Mouse (Mus musculus) lung, postnatal 36 days (tissue): ENCODE data around the gene Wnt10b.
"Not testable (repeated sequence)": the region's sequence is repeated elsewhere in the genome, so short reads cannot be mapped to it uniquely, and the experiment has no call there.

Experiments
- DNase-seq: peaks from one replicate; pipeline ENCODE4 v3.0.0; 2022; ENCODE audit warnings: mixed read lengths

Gene Wnt10b

GRCm38 (mm10) chr15:98777762-98778161 lies at the start of gene Wnt10b:
TSS of gene Wnt10b (minus strand) at chr15:98778150.
- DNase-seq: no peak

DNA sequence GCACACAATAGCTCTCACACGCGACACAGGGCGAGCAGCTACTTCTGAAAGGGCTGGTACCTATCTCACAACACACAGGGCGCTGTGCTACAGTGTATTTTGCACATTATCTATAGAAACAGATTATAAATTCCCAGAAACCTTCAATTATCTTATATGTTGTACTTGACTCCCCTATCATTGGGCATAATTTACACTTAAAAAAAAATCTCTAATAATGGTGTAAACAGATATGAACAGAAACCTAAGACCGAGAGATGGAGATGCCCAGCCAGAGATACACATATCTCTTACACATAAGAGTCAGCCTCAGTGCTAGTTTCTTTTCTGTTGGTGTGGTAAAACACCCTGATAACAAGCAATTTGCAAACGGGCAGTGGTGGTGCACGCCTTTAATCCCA lies 49.7 kb upstream of the Wnt10b start:
- DNase-seq: no peak

- DNase-seq: peak; percentile 31
Measured at GRCm38 (mm10) chr15:98823434-98823833, 45.5 kb upstream of the Wnt10b start.

GRCm38 (mm10) chr15:98822147-98822546 lies 44.2 kb upstream of the Wnt10b start:
- DNase-seq: no peak

- peak; percentile 38 for DNase-seq
Measured at GRCm38 (mm10) chr15:98821403-98821802, 43.5 kb upstream of the Wnt10b start.

- DNase-seq: no peak
Measured at GRCm38 (mm10) chr15:98820937-98821336, 43.0 kb upstream of the Wnt10b start.

- no peak for DNase-seq
Measured at GRCm38 (mm10) chr15:98818171-98818570, 40.2 kb upstream of the Wnt10b start.

DNA sequence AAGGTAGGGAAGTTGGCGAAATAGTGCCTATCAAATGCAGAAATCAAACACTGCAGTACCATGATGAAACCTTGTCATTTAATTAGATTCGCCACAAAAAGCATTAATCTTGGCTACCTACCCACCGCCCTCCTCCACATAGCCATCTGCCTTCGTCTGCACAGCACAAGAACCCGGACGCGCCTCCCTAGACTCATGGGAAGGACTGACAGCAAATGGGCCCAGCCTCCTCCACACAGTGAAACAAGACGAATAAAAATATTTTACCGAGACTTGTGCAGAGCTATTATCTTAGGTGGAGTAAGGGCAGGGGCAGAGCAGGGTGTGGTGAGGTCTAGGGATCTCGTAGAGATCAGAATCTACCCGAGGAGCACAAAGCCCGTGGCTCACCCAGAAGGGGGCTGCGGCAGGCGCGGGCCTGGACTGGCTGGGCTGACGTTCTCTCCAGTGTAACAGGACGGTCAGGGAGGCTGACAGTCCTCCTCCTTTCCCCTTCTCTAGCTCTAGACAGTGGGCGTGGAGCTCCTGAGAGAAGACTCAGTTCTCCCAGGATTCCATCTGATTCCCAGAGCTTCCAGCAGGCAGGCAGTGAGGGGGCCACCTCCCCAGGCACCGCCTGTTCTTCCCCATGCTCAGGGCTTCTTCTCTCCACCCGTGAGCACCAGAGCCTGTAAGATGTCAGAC lies 34.9 kb upstream of the Wnt10b start:
- no peak for DNase-seq

- not testable (repeated sequence) for DNase-seq
Measured at GRCm38 (mm10) chr15:98810212-98810611, 32.3 kb upstream of the Wnt10b start.

DNA sequence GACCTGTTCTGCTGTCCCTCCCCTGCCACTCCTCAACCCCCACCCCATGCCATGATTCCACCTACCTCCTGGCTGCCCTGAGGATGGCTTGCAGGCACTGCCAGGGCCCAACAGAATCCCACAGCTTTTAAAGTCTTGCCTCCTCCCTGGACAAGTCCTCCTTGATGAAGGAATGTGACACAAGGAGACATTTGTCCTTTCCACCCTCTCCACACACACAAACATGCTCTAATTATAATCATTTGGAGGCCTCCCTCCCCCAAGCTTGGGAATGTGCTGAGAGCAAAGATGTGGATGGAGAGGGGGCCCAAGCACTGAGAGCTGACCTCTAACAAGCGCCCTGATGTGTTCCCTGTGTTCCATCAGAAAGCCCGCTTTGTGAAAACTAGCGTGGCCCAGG lies 31.4 kb upstream of the Wnt10b start, which contains the start of gene Ddn:
Ddn (minus strand) TSS at position 101 of the 400 bp plus-strand sequence.
- no peak for DNase-seq

DNA sequence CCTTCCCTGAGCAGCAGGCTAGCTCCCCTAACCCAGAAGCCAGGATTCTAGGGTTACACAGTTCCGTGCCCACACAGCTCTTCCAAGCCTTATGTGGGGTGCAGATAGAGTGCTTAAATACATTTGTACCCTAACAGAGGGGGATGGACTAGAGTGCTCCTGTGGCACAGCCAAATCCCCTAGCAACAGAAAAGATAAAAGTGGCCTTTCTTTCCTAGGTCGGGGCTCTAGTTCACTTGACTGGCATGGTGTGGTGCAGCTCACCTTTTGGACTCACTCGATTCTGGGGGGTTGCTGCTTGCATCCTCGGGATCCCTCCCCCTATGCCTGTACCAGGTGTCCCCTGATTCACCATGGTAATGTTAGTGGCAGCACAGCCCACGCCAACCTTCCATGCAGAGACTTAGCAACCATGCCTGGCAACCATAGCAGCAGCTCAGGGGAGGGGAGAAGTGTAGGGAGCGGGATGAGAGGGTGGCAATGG lies 30.7 kb upstream of the Wnt10b start:
- DNase-seq: no peak

GRCm38 (mm10) chr15:98807895-98808650 lies 30.1 kb upstream of the Wnt10b start:
- DNase-seq: no peak

DNA sequence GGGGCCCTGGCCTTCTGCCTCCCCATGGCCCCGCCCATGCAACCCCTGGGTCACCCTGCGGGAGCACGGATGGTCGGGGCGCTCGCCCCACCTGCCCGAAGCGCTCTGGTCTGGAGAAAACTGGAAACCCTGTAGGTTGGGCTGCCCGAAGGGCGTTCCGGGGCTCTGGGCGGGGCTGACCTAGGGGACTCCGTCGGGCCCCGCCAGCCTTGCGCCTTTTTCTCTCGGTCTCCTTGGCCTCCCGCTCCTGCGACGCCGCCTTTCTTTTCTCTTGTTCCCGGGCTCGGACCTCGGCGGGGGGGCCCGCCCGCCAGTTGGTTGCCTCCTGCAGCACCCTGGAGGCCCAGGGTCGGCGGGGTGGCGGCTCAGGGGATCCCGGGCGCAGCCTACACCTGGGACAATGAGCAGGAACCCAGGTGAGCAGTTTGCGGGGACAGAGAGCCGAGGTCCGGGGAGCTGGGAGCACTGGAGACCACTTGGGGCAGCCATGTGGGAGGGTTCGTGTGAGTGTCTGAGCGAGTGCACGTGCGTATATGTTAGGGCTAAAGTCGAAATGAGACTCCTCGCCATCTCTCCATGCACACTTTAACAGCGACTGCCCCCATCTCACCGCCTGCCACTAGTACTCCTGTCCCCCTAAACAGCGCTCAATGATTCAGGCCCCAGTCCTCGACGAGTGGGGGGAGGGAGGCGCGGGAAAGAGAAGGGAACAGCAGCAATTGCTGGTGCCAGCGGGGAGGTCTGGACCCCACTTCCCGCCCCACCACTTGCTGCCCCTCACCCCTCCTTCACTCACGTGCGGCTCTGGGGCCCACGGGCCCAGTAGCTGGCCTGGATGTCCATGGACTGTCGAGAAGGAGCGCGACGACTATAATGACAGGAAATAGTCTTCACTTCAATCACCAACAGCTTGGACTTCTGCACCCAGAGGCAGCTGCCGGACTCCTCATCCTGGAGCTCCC lies 29.1 kb upstream of the Wnt10b start:
- DNase-seq: no peak

- no peak for DNase-seq
Measured at GRCm38 (mm10) chr15:98806071-98806808, 28.3 kb upstream of the Wnt10b start.

DNA sequence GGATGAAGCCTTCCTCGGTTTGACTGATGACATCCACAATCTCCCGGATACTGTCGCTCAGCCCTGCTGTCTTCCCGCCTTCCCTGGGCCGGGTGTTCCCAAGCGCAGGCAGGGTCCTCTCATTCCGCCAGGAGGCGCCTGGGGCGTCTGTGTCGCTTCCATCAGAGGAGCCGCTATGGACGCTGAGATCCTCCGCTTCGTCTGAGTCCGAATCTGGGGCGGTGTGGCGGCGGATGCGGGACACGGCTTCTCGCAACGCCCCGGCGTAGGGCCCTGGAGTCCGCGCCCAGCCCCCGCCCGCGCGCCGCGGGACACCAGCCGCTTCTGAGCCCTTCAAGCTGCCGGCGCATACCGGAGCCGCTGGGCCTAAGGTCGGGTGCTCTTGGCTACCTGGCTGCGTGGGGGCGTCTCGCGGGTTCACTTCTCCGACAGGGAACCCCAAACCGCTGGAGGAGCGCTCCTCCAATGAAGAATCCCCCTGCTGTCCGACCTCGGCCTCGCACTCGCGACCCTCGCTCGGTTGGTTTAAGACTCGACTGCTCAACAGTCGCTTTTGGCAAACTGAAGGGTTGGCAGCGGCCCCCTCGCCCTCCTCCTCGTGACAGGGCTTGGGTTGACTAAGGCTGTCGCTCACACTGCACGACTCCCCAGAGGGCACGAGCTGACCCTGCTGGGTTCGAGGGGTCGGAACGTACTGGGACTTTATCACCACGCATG lies 27.5 kb upstream of the Wnt10b start:
- peak; percentile 81 for DNase-seq

GRCm38 (mm10) chr15:98804054-98804453 lies 26.1 kb upstream of the Wnt10b start:
- DNase-seq: peak; percentile 88

DNA sequence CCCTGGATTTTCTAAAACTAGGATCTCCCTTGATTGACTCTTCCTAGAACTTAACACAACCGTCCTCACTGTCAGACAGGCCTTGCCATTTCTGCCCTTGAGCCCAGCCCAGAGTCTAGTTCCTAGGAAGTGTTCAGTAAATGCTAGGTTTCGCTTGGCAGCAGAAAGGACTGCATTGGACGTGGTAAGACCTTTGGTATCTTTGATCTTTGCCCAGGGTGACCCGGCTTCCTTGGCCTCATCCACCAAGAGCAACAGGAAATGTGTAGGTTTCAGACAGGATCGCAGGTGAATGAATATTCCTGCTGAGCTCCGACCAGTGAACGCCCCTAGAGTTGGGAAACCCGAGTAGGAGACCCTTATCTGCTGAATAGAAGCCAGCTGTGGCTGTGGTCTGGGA lies 25.0 kb upstream of the Wnt10b start:
- no peak for DNase-seq

GRCm38 (mm10) chr15:98799396-98799795 lies 21.4 kb upstream of the Wnt10b start:
- peak; percentile 90 for DNase-seq

DNA sequence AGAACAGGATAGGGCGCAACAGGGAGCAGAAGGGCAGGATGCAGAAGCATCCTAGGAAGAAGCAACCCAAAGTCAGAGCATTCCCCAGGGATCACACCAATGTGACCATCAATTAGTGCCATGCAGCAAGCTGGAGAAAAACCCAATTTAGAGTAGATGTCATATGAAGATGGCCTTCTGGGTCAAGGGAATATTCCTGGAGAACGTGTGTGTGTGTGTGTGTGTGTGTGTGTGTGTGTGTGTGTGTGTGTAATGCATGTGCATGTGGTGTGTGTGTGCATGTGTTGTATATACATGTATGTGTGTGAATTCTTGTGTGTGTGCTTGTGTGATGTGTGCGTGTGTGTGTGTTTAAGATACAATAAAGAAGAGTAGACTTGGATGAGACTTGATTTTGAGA lies 21.0 kb upstream of the Wnt10b start:
- DNase-seq: no peak

- DNase-seq: no peak
Measured at GRCm38 (mm10) chr15:98797835-98798492, 20.0 kb upstream of the Wnt10b start.
